Mouse (Mus musculus): ENCODE data around the gene Siah1b.

- TF ChIP-seq POLR2A (IDR thresholded peaks at IDR 0.05; ENCODE audit: low read depth, low read length) (no peak), CTCF (IDR thresholded peaks at IDR 0.05; ENCODE audit: extremely low read depth, insufficient read depth, insufficient read length, insufficient replicate concordance) (no peak)
Observed at GRCm38 (mm10) chrX:164113744-164114143, 37.5 kb upstream of the Siah1b start.
